Mouse (Mus musculus) liver, embryonic 15.5 days (tissue): ENCODE results near the gene Bag2. TPM values are rescaled to one million over a fixed set of nuclear protein-coding genes. Genes with fewer than 3 reads are reported as not detected.
A peak's percentile ranks its signal among the peaks of the same experiment; 100 is the strongest.

Source experiments
- ATAC-seq: fragments of 200-750 bp; cut with Nextera tagmentation; 2 replicates; pipeline ENCODE4 v1.8.0; 2017; ENCODE audit warnings: moderate number of reproducible peaks, mild to moderate bottlenecking, moderate library complexity; ENCODE audit not compliant: insufficient read depth
- H3K27ac ChIP-seq: fragments of 300-500 bp; sonication (generic); replicated peaks from 2 replicates; pipeline ENCODE4 v1.5.1; 2015; ENCODE audit warnings: mild to moderate bottlenecking, inconsistent platforms
- H3K27me3 ChIP-seq: fragments of 300-500 bp; sonication (generic); 2 replicates; pipeline ENCODE4 v1.6.1; 2015; ENCODE audit warnings: mild to moderate bottlenecking, inconsistent platforms
- H3K36me3 ChIP-seq: fragments of 300-500 bp; sonication (generic); replicated peaks from 2 replicates; pipeline ENCODE4 v1.6.1; 2015; ENCODE audit warnings: moderate library complexity, mild to moderate bottlenecking, inconsistent platforms
- H3K4me1 ChIP-seq: fragments of 300-500 bp; sonication (generic); replicated peaks from 2 replicates; pipeline ENCODE4 v1.6.1; 2015; ENCODE audit warnings: inconsistent platforms
- H3K4me2 ChIP-seq: fragments of 300-500 bp; sonication (generic); 2 replicates; pipeline ENCODE4 v1.6.1; 2015; ENCODE audit warnings: moderate library complexity, mild to moderate bottlenecking, inconsistent platforms
- H3K4me3 ChIP-seq: fragments of 300-500 bp; sonication (generic); replicated peaks from 2 replicates; pipeline ENCODE4 v1.5.1; 2015; ENCODE audit warnings: mild to moderate bottlenecking, inconsistent platforms
- H3K9ac ChIP-seq: fragments of 300-500 bp; sonication (generic); 2 replicates; pipeline ENCODE4 v1.6.1; 2015; ENCODE audit warnings: moderate library complexity, mild to moderate bottlenecking, inconsistent platforms
- H3K9me3 ChIP-seq: fragments of 300-500 bp; sonication (generic); replicated peaks from 2 replicates; pipeline ENCODE4 v1.6.1; 2016; ENCODE audit warnings: inconsistent platforms
- WGBS: fragments of 180-500 bp; shearing (Covaris S2); methylation state at CpG from one replicate; pipeline ENCODE4 v1.1.7; 2015; ENCODE audit warnings: mixed read lengths; ENCODE audit not compliant: insufficient replicate concordance; 5-methylcytosine and 5-hydroxymethylcytosine counted together
- polyA plus RNA-seq: library from polyadenylated mRNA; unstranded; fragments of >200 nt; fragmentation: Nextera tagmentation; extraction: Ambion mirVana; gene quantifications from 2 replicates; pipeline ENCODE4 v1.2.1, GENCODE M21; 2015

Gene Bag2
- polyA plus RNA-seq, 1 experiment from 2014 or later: 47.7 TPM

- peaks cover 42% of the 10 kb centered on the region for H3K36me3 ChIP-seq
- no peak overlapping the region for H3K4me2 ChIP-seq
- no peak overlapping the region for H3K27ac ChIP-seq
- no peak overlapping the region for H3K4me3 ChIP-seq
- 0 out of 2 replicates have a peak, but pooled peaks cover 2% of the 10 kb centered on the region for H3K4me1 ChIP-seq
- WGBS: 79% methylated on average over 16 of the region's 16 CpGs
- ATAC-seq: no peak
- H3K9ac ChIP-seq: no peak overlapping the region
- no peaks in the 10 kb centered on the region for H3K27me3 ChIP-seq
- H3K9me3 ChIP-seq: no peaks in the 10 kb centered on the region
Observed at GRCm38 (mm10) chr1:33766520-33767508, 9.2 kb upstream of the Bag2 start.

- Histone ChIP-seq H3K4me2 (no peak overlapping the region), H3K4me3 (no peak overlapping the region), H3K4me1 (0 out of 2 replicates have a peak, but pooled peaks cover 2% of the 10 kb centered on the region), H3K27me3 (no peaks in the 10 kb centered on the region), H3K9me3 (no peaks in the 10 kb centered on the region), H3K27ac (no peak overlapping the region), H3K36me3 (peaks cover 30% of the 10 kb centered on the region), H3K9ac (no peak overlapping the region)
- no peak for ATAC-seq
- 83% methylated on average over 11 of the region's 11 CpGs for WGBS
Observed at GRCm38 (mm10) chr1:33765468-33766080, 8.0 kb upstream of the Bag2 start.

GRCm38 (mm10) chr1:33763826-33764225, 6.2 kb upstream of the Bag2 start:
- Histone ChIP-seq H3K4me3 (no peak overlapping the region), H3K4me1 (peaks cover 8% of the 10 kb centered on the region; the same call in 1 of the 2 replicates), H3K9me3 (no peaks in the 10 kb centered on the region), H3K9ac (no peak overlapping the region), H3K27ac (no peak overlapping the region), H3K4me2 (no peak overlapping the region), H3K36me3 (peaks cover 18% of the 10 kb centered on the region), H3K27me3 (no peaks in the 10 kb centered on the region)
- no peak for ATAC-seq
- WGBS: 63% methylated on average over 2 of the region's 2 CpGs

- no peak for ATAC-seq
- H3K27ac ChIP-seq: peak overlapping the region; percentile 84
- peaks cover 57% of the 10 kb centered on the region for H3K4me1 ChIP-seq
- peak overlapping the region; percentile 99 for H3K4me2 ChIP-seq
- H3K36me3 ChIP-seq: peaks cover 9% of the 10 kb centered on the region; the same call in 1 of the 2 replicates
- no peaks in the 10 kb centered on the region for H3K27me3 ChIP-seq
- no peak overlapping the region for H3K9ac ChIP-seq
- 18% methylated on average over 4 of the region's 4 CpGs for WGBS
- H3K4me3 ChIP-seq: no peak overlapping the region; the same call in 1 of the 2 replicates
- no peaks in the 10 kb centered on the region for H3K9me3 ChIP-seq
Observed at GRCm38 (mm10) chr1:33758488-33758887, 893 bp upstream of the Bag2 start.

GRCm38 (mm10) chr1:33757033-33757413, 572 bp downstream of the Bag2 start:
- Histone ChIP-seq H3K36me3 (peaks cover 18% of the 10 kb centered on the region; the same call in 1 of the 2 replicates), H3K4me2 (peak overlapping the region; percentile 99), H3K27ac (peak overlapping the region; percentile 84), H3K9ac (peak overlapping the region; percentile 91), H3K4me3 (peak overlapping the region; percentile 93), H3K27me3 (no peaks in the 10 kb centered on the region), H3K9me3 (no peaks in the 10 kb centered on the region), H3K4me1 (peaks cover 62% of the 10 kb centered on the region)
- no peak for ATAC-seq
- WGBS: under 1% methylated on average over 14 of the region's 14 CpGs

GRCm38 (mm10) chr1:33756258-33757032, 1.1 kb downstream of the Bag2 start:
- Histone ChIP-seq H3K4me3 (peak overlapping the region; percentile 93), H3K4me2 (peak overlapping the region; percentile 99), H3K9ac (peak overlapping the region; percentile 91), H3K36me3 (peaks cover 18% of the 10 kb centered on the region; the same call in 1 of the 2 replicates), H3K9me3 (no peaks in the 10 kb centered on the region), H3K27ac (peak overlapping the region; percentile 84), H3K4me1 (peaks cover 62% of the 10 kb centered on the region), H3K27me3 (no peaks in the 10 kb centered on the region)
- no peak for ATAC-seq
- WGBS: 9% methylated on average over 18 of the region's 18 CpGs

- peak overlapping the region; percentile 84 for H3K27ac ChIP-seq
- H3K9ac ChIP-seq: peak overlapping the region; percentile 91
- peak; percentile 64 for ATAC-seq
- WGBS: 49% methylated on average over 7 of the region's 7 CpGs
- no peaks in the 10 kb centered on the region for H3K9me3 ChIP-seq
- no peaks in the 10 kb centered on the region for H3K27me3 ChIP-seq
- H3K4me1 ChIP-seq: peaks cover 62% of the 10 kb centered on the region
- H3K4me3 ChIP-seq: peak overlapping the region; percentile 93
- peaks cover 18% of the 10 kb centered on the region; the same call in 1 of the 2 replicates for H3K36me3 ChIP-seq
- H3K4me2 ChIP-seq: peak overlapping the region; percentile 99
Observed at GRCm38 (mm10) chr1:33755799-33756198, 1.8 kb downstream of the Bag2 start.

- Histone ChIP-seq H3K27ac (peak overlapping the region; percentile 84), H3K36me3 (peaks cover 19% of the 10 kb centered on the region; the same call in 1 of the 2 replicates), H3K9ac (peak overlapping the region; percentile 37), H3K4me3 (peak overlapping the region; percentile 93), H3K4me2 (peak overlapping the region; percentile 99), H3K27me3 (no peaks in the 10 kb centered on the region), H3K4me1 (peaks cover 62% of the 10 kb centered on the region), H3K9me3 (no peaks in the 10 kb centered on the region)
- ATAC-seq: peak; percentile 93
- WGBS: 43% methylated on average over 21 of the region's 21 CpGs
Observed at GRCm38 (mm10) chr1:33754965-33755735, 2.4 kb downstream of the Bag2 start.

GRCm38 (mm10) chr1:33754089-33754488, 3.5 kb downstream of the Bag2 start:
- WGBS: 80% methylated on average over 17 of the region's 17 CpGs
- Histone ChIP-seq H3K4me2 (peak overlapping the region; percentile 99; the same call in 1 of the 2 replicates), H3K9ac (no peak overlapping the region), H3K4me1 (peaks cover 59% of the 10 kb centered on the region), H3K36me3 (peaks cover 22% of the 10 kb centered on the region), H3K27ac (peak overlapping the region; percentile 84), H3K27me3 (no peaks in the 10 kb centered on the region), H3K9me3 (no peaks in the 10 kb centered on the region), H3K4me3 (no peak overlapping the region)
- ATAC-seq: no peak

GRCm38 (mm10) chr1:33751283-33751682, 6.3 kb downstream of the Bag2 start:
- WGBS: 85% methylated on average over 10 of the region's 10 CpGs
- Histone ChIP-seq H3K4me1 (peaks cover 33% of the 10 kb centered on the region), H3K9ac (no peak overlapping the region), H3K4me2 (no peak overlapping the region), H3K27ac (no peak overlapping the region), H3K36me3 (peaks cover 49% of the 10 kb centered on the region), H3K9me3 (no peaks in the 10 kb centered on the region), H3K4me3 (no peak overlapping the region), H3K27me3 (no peaks in the 10 kb centered on the region)
- ATAC-seq: no peak
